Mouse (Mus musculus) lung, embryonic 14.5 days (tissue): ENCODE results near the gene Nags. TPM values are rescaled to one million over a fixed set of nuclear protein-coding genes. Genes with fewer than 3 reads are reported as not detected.

Experiments used
- ATAC-seq: fragments of 200-750 bp; cut with Nextera tagmentation; 2 replicates; pipeline ENCODE4 v1.8.0; 2017; ENCODE audit warnings: mild to moderate bottlenecking, moderate TSS enrichment, moderate library complexity; ENCODE audit not compliant: insufficient read depth
- DNase-seq: peaks from one replicate; pipeline ENCODE4 v3.0.0-alpha.2; 2015
- H3K27ac ChIP-seq: fragments of 300-500 bp; sonication (generic); 2 replicates; pipeline ENCODE4 v1.5.1; 2014; ENCODE audit warnings: low read depth, mild to moderate bottlenecking, moderate library complexity
- H3K27me3 ChIP-seq: fragments of 300-500 bp; sonication (generic); 2 replicates; pipeline ENCODE4 v1.6.1; 2014; ENCODE audit warnings: low read length, control low read depth; ENCODE audit not compliant: insufficient read depth
- H3K36me3 ChIP-seq: fragments of 300-500 bp; sonication (generic); 2 replicates; pipeline ENCODE4 v1.6.1; 2014; ENCODE audit warnings: control low read depth; ENCODE audit not compliant: insufficient read depth
- H3K4me1 ChIP-seq: fragments of 300-500 bp; sonication (generic); 2 replicates; pipeline ENCODE4 v1.6.1; 2014; ENCODE audit warnings: antibody characterized with exemption, control low read depth; ENCODE audit not compliant: insufficient read depth
- H3K4me2 ChIP-seq: fragments of 300-500 bp; sonication (generic); 2 replicates; pipeline ENCODE4 v1.6.1; 2014; ENCODE audit warnings: mild to moderate bottlenecking
- H3K4me3 ChIP-seq: fragments of 300-500 bp; sonication (generic); 2 replicates; pipeline ENCODE4 v1.5.1; 2014; ENCODE audit warnings: low read depth, low read length
- H3K9ac ChIP-seq: fragments of 300-500 bp; sonication (generic); 2 replicates; pipeline ENCODE4 v1.6.1; 2014
- H3K9me3 ChIP-seq: fragments of 300-500 bp; sonication (generic); 2 replicates; pipeline ENCODE4 v1.6.1; 2016; ENCODE audit warnings: low read depth, low read length, control low read depth
- CTCF ChIP-seq: IDR thresholded peaks from 2 replicates; pipeline ENCODE4 v1.5.1; 2016; ENCODE audit warnings: antibody characterized with exemption, low read depth
- WGBS: fragments of 180-500 bp; shearing (Covaris S2); extraction: QIAGEN DNeasy Blood & Tissue Kit; methylation state at CpG from one replicate; pipeline ENCODE4 v1.1.7; 2014; 5-methylcytosine and 5-hydroxymethylcytosine counted together
- polyA plus RNA-seq: library from polyadenylated mRNA; unstranded; fragments of >200 nt; fragmentation: Nextera tagmentation; extraction: Ambion mirVana; gene quantifications from 2 replicates; pipeline ENCODE4 v1.2.1, GENCODE M21; 2014

The Nags gene
- polyA plus RNA-seq, 1 experiment from 2014 or later, result not detected

DNA sequence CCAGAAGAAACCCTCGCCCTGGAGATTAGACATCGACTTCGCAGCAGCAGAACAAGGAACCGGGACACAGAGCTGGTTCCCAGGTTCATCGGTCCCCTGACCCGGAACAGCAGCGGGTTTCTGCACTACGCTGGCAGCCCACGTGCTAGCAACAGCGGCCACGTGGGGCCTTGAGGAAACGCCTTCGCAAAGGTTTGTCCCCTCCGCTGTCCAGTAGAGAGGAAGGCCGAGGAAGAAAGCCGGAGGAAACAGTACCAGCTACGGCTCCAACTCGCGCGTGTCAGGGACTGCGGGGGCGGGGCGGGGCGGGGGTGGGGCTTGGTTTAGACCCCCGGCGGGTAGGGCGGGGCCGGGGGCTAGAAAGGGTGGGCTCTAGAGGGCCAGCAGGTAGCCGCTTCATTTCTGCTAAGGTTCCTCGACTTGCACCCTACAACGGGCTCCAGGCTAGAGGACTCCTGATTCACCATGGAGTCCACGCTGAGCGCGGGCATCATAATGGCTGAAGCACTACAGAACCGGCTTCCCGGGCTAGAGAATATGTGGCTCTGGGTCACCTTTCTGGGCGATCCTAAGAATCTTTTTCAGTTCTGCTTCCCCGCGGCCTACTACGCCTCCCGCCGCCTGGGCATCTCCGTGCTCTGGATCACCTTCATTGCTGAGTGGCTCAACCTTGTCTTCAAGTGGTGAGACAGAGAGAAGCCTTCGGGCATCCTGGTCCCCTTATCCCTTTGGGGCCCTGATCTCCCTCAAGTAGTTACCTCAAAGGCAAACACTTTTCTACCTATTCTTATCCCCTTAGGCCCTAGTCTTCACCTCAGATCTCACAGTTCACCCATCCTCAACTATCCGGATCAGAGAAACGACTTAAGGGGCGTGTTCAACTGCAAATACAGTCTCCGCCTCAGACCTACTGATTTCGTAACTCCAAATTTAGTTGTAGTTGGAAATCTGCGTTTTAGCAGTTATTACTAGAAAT is 44.4 kb downstream of the Nags start, which contains the start of gene G6pc3:
Gene G6pc3 (plus strand): TSS at position 160 of the 976 bp plus-strand sequence.
- WGBS, result under 1% methylated on average over 50 of the region's 50 CpGs
- Histone ChIP-seq H3K4me1 (peaks cover 6% of the 10 kb centered on the region), H3K9ac (peak within 1 kb of the TSS; percentile 60), H3K27me3 (no peaks in the 10 kb centered on the region), H3K4me2 (peak within 1 kb of the TSS; percentile 92), H3K9me3 (no peaks in the 10 kb centered on the region), H3K36me3 (peaks cover 27% of the 10 kb centered on the region), H3K4me3 (peak within 1 kb of the TSS; percentile 54), H3K27ac (no peak within 1 kb of the TSS; the same call in 1 of the 2 replicates)
- DNase-seq, result peak; percentile 95
- peak; percentile 87 for ATAC-seq
- TF ChIP-seq CTCF, result no peak

DNA sequence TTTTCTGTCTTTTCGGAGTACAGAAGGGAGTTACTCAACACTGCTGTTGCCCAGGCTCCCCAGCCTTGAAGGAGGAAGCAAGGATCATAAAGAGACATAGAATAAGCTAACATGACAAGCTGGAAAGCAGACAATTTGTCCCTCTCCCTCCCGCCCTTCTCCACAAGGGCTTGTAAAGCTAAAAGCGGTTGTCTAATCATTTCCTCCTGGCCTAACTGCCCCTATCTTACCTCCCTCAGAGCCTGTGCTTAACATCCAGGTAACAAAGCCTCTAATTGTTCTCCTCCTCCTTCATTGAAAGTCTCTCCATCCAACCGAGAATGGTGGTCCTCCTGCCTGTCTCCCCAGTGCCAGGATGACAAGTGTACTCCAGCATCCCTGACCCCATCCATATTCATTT is 45.5 kb downstream of the Nags start:
- 53% methylated on average over 4 of the region's 4 CpGs for WGBS
- Histone ChIP-seq H3K4me3 (peak overlapping the region; percentile 54), H3K27me3 (no peaks in the 10 kb centered on the region), H3K9ac (0 out of 2 replicates have a peak overlapping the region, but pooled peaks have one; percentile 0), H3K9me3 (no peaks in the 10 kb centered on the region), H3K36me3 (peaks cover 38% of the 10 kb centered on the region), H3K4me2 (peak overlapping the region; percentile 92), H3K27ac (no peak overlapping the region), H3K4me1 (peaks cover 4% of the 10 kb centered on the region)
- TF ChIP-seq CTCF, result no peak
- no peak for DNase-seq
- no peak for ATAC-seq

DNA sequence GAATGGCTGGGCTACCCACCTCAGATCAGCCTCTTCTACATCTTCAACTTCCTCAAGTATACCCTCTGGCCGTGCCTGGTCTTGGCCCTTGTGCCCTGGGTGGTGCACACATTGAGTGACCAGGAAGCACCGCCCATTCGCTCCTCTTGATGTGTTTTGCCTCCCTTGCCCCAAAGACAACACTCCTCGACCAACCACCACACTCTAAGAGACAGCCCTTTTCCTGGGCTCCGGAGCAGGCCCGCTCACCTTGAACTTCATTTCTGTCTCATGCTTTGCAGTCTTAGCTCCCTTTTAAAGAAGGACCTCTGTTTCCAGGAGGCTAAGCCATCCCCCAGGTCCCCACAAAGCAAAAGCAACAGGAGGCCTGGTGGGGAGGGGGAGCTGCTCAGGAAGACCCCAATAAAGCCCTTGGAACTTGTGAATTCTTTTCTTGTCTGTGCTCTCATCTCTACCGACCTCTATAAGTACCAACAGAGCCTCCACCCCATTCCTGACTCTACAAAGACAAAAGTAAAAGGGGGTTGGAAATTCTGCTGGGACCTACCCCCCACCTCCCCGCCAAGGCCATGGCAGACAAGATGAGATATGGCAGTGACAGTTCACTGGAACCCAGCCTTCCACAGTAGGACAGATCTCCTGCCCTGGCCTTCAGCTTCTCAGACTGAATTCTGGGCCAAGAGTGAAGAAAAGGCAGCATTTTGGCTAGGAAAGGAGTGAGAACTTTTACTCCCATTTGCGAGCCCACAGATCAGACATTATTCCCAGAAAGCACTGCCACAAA is 48.5 kb downstream of the Nags start:
- WGBS, result 84% methylated on average over 9 of the region's 9 CpGs
- Histone ChIP-seq H3K4me3 (no peak overlapping the region), H3K4me2 (no peak overlapping the region), H3K9ac (no peak overlapping the region), H3K4me1 (peaks cover 3% of the 10 kb centered on the region; the same call in 1 of the 2 replicates), H3K36me3 (peaks cover 66% of the 10 kb centered on the region), H3K27me3 (no peaks in the 10 kb centered on the region), H3K9me3 (no peaks in the 10 kb centered on the region), H3K27ac (no peak overlapping the region)
- DNase-seq (no peak), ATAC-seq (no peak)
- TF ChIP-seq CTCF, result no peak

DNA sequence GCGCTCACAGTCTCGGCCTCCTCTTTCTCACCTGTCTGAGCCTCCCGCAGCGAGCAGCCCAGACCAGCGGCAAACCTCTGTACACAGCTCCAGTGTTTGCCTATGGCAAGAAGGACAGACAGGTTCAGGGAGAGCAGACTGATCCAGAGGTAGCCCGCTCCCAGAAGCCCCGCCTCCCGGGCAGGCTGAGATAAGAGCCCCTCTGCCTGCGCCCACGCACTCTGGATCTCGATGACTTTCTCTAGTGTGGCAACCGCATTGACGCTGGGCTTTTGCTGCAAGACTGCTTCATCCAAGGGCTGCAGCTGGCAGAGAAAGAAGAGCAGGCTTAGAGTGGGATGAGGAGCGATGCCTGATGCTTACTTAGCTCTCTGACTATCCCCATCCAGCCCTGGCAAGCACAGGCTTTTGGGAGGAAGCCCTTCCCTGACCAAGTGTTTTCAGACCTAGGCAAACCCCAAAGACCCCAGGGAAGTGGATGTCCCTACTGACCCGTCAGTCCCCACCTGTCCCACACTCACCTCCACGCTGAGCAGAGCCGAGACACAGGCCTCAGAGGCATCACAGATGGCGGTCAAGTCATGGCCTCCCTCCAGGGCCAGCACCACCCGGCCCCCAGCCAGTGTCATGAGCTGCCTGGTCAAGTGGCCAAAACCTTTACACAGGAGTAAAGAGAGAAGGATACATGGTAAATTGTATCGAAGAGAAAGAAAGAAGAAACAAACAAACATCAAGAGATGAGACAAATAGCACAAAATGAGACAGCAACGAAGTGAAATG is 50.9 kb downstream of the Nags start:
- no peaks in the 10 kb centered on the region for H3K9me3 ChIP-seq
- peak overlapping the region; percentile 54; the same call in 1 of the 2 replicates for H3K27ac ChIP-seq
- ATAC-seq (peak; percentile 54; the same call in 1 of the 2 replicates), DNase-seq (no peak)
- H3K4me1 ChIP-seq, result no peaks in the 10 kb centered on the region
- no peak overlapping the region for H3K9ac ChIP-seq
- peaks cover 89% of the 10 kb centered on the region for H3K36me3 ChIP-seq
- no peaks in the 10 kb centered on the region for H3K27me3 ChIP-seq
- 63% methylated on average over 21 of the region's 21 CpGs for WGBS
- TF ChIP-seq CTCF, result no peak
- H3K4me3 ChIP-seq, result no peak overlapping the region
- H3K4me2 ChIP-seq, result no peak overlapping the region

DNA sequence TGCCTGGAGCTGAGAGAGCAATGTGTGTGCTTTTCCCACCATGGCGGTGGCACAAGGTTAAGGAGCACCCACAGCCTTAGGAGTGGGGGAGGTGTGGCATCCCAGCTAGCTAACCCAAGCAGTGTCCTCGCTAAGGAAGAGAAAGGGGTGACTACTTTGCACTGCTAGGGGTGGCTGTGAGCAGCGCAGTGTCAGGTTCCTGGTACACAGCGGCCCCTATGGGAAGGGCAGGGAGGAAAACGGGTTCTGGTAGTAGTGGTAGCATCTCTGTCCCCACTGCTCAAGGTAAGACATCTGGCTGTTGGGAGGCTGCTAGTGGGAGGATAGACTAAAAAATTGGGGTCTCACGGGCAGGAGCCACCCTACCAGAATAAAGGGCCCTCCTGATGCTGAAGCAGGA is 52.9 kb downstream of the Nags start:
- peak; percentile 34; the same call in 1 of the 2 replicates for TF ChIP-seq CTCF
- H3K9me3 ChIP-seq, result no peaks in the 10 kb centered on the region
- H3K9ac ChIP-seq, result no peak overlapping the region
- 71% methylated on average over 6 of the region's 6 CpGs for WGBS
- no peak overlapping the region for H3K4me2 ChIP-seq
- ATAC-seq (no peak), DNase-seq (no peak)
- H3K27me3 ChIP-seq, result no peaks in the 10 kb centered on the region
- no peak overlapping the region for H3K4me3 ChIP-seq
- H3K27ac ChIP-seq, result no peak overlapping the region
- H3K36me3 ChIP-seq, result peaks cover 95% of the 10 kb centered on the region
- no peaks in the 10 kb centered on the region for H3K4me1 ChIP-seq

Other genes starting within 250 kb of the Nags start
- not detected in 2 replicates for gene Sost, start 178.5 kb upstream of the Nags start, polyA plus RNA-seq
- gene Cfap97d1, start 161.2 kb upstream of the Nags start, polyA plus RNA-seq, result not detected in 2 replicates
- 15.7 and 16.9 TPM in 2 replicates for gene Dusp3, start 158.5 kb upstream of the Nags start, polyA plus RNA-seq
- 4.0 and 4.9 TPM in 2 replicates for gene Mpp3, start 117.1 kb upstream of the Nags start, polyA plus RNA-seq
- gene Cd300lg, start 104.0 kb upstream of the Nags start, polyA plus RNA-seq, result 0.17 and 0.23 TPM in 2 replicates
- 4.9 and 6.3 TPM in 2 replicates for gene Mpp2, start 57.0 kb upstream of the Nags start, polyA plus RNA-seq
- not detected in 2 replicates for gene Ppy, start 44.2 kb upstream of the Nags start, polyA plus RNA-seq
- gene Pyy, start 37.7 kb upstream of the Nags start, polyA plus RNA-seq, result not detected in 2 replicates
- 26.3 and 26.8 TPM in 2 replicates for gene Tmem101, start 10.9 kb downstream of the Nags start, polyA plus RNA-seq
- 93.2 and 109 TPM in 2 replicates for gene Lsm12, start 39.8 kb downstream of the Nags start, polyA plus RNA-seq
- 31.0 and 34.5 TPM in 2 replicates for gene G6pc3, start 44.1 kb downstream of the Nags start, polyA plus RNA-seq
- gene Hdac5, start 84.7 kb downstream of the Nags start, polyA plus RNA-seq, result 41.1 and 42.7 TPM in 2 replicates
- 21.4 and 22.2 TPM in 2 replicates for gene BC030867, start 103.4 kb downstream of the Nags start, polyA plus RNA-seq
- 0.08 TPM in 1 of 2 replicates, not detected in the other for gene Asb16, start 123.2 kb downstream of the Nags start, polyA plus RNA-seq
- 48.8 and 49.9 TPM in 2 replicates for gene Tmub2, start 139.4 kb downstream of the Nags start, polyA plus RNA-seq
- gene Atxn7l3, start 151.1 kb downstream of the Nags start, polyA plus RNA-seq, result 17.4 TPM in 2 replicates
- gene Ubtf, start 174.2 kb downstream of the Nags start, polyA plus RNA-seq, result 86.0 and 93.8 TPM in 2 replicates
- 6.0 and 6.9 TPM in 2 replicates for gene Slc4a1, start 220.7 kb downstream of the Nags start, polyA plus RNA-seq
- 1.1 and 1.3 TPM in 2 replicates for gene Rundc3a, start 247.9 kb downstream of the Nags start, polyA plus RNA-seq